Mouse (Mus musculus) lung, adult 18-20 months (tissue): ENCODE results near the gene Hist1h2bf.
A peak's percentile ranks its signal among the peaks of the same experiment; 100 is the strongest.
"Not testable (repeated sequence)": the region's sequence is repeated elsewhere in the genome, so short reads cannot be mapped to it uniquely, and the experiment has no call there.

Source experiments
- DNase-seq, 2 experiments: peaks; one replicate each; pipeline ENCODE4 v3.0.0; 2022; ENCODE audit warnings: mixed read lengths in 2 of 2

Gene Hist1h2bf

GRCm38 (mm10) chr13:23542225-23542980 is 31.6 kb downstream of the Hist1h2bf start:
- DNase-seq: not testable (repeated sequence)

DNA sequence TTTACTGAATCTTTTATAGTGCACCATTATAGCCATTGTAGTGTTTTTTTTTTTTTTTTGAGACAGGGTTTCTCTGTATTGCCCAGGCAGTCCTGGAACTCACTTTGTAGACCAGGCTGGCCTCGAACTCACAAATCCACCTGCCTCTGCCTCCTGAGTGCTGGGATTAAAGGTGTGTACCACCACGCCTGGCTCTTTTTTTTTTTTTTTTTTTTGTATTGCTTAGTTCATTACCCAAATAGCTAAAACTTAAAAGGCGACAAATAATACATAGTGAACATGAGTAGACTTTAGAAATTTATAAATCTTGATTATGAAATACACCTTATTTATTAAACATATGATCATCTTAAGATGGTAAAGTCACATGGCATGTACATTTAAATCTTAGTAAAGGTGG is 32.5 kb downstream of the Hist1h2bf start:
- no peak for DNase-seq

- DNase-seq: not testable (repeated sequence)
These were observed 34.2 kb downstream of the Hist1h2bf start for GRCm38 (mm10) chr13:23539821-23540220.

- DNase-seq: no peak
These were observed 35.7 kb downstream of the Hist1h2bf start for GRCm38 (mm10) chr13:23538249-23538648.

DNA sequence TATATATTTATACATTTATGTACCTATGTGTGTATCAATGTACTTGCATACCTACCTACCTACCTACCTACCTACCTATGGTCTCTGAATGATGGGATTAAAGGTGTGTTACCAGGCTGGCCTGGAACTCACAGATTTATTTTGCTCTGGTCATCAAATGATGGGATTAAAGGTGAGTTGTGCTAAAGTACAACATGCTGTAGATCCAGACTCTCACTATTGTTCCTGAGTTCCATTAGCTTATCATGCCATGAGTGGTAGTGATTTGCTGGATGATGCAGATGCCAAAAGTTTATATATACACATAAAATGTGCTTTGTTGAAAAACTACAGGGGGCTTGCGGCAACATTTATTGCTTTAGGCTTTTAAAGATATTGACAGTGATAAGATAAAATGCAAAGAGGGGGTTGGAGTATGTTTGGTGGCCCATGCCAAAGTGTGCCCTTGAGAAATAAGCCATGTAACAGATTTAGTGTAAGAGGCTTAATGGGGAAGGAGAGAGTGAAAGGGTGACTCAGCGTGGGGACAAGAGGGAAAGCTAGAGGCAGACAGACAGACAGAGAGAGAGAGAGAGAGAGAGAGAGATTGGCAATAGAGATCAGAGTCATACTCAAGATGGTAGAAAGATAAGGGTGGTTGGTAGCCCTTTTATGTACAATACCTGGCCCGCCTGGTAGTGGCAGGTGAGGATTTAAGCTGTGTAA is 36.8 kb downstream of the Hist1h2bf start:
- DNase-seq: no peak

DNA sequence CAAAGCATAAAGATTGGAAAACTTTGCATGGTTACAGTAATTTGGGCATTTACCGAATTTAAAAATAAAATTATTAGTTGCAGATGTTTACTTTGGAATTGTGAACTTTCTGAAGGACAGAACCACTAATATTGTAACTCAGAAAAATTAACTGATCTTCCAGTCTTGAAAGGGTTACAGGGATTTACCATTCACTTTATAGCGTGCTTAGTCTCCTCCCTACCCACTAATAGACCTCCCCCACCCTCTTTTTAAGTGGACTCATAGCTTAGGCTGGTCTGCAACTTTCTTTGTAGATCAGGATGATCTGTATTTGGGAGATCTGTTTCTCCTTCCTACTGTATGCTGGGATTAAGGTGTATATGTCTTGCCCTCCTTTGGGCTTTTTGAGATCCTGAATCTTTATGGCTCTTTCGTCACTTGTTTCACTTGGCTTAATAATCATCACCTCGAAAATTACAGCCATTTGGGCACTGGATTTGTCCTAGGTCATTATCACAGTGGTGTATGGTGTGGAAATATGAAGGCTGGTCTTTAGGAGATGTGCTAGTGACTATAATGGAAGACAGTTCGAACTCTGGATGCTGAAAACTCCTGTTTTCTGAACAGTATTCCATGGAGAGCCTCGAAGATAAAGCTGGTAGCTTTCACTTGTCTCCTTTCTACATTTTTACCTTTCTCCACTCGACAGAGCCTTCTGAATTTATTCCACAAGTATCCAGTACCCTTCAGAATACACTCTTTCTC is 37.7 kb downstream of the Hist1h2bf start:
- DNase-seq: no peak

DNA sequence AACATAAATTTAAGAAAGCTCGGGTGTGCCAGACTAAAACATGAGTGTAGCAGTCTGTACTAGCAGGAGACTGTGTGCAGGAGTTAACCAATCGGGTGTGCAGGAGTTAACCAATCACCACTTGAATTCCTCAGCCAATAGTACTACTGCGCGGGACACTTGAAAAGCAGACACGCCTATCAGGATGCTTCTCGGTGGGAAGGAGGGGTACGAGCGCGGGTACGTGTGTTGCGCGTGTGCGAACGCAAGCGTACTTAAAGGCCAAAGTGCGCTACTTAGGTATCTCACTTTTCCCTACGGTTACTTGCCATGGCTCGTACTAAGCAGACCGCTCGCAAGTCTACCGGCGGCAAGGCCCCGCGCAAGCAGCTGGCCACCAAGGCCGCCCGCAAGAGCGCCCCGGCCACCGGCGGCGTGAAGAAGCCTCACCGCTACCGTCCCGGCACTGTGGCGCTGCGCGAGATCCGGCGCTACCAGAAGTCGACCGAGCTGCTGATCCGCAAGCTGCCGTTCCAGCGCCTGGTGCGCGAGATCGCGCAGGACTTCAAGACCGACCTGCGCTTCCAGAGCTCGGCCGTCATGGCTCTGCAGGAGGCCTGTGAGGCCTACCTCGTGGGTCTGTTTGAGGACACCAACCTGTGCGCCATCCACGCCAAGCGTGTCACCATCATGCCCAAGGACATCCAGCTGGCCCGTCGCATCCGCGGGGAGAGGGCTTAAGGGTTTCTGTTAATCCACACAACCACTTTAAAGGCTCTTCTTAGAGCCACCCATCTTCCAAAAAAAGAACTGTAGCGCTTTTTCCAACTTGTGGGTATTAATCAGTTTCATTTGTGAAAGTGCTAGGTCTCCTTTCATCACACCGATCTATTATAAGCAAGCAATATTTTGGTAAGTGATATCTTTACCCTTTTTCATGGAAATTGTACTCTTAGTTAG is 38.6 kb downstream of the Hist1h2bf start, which contains the start of gene Hist1h3g:
TSS of gene Hist1h3g (plus strand) at position 286 of the 939 bp plus-strand sequence.
- DNase-seq: peak; percentile 82 to 88

DNA sequence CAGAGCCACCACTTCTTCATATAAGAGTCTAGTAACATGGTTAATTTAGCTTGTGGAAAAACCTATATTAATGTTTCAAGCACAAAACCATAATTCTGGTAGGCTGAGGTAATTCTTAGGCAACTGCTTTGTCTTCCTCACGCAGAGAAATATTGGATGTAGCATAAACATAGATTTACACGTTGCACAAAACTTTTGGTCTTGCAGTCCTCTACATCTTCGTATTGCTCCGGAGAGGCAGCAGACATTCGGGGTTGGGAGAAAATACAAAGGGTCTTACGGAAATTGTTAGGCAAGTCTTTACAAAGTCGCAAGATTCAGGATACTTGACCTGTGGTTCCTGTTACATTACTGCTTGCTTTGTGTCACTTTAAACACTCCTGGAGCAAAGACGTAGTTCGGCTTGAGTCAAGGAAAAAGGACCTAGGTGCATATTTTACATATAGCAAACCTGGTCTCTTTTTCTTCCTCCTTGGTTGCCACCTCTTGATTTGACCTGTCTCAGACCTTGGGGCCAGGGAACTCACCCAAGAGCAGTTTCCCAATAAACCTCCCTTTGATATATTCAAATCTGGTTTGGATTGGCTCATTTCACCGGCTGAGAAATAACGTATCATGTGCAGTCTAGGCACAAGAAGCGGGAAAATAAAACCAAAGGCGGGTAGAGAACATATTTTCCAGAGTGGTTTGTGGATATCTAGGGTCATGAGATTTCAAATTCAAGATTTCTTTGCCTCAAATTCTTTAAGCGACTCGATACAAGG is 39.4 kb downstream of the Hist1h2bf start:
- DNase-seq: peak in 1 of 2 experiments; percentile 17

GRCm38 (mm10) chr13:23533560-23534367 is 40.2 kb downstream of the Hist1h2bf start, which contains the start of gene Hist1h2af:
TSS of gene Hist1h2af (plus strand) at chr13:23533906.
- peak; percentile 30 to 46 for DNase-seq

DNA sequence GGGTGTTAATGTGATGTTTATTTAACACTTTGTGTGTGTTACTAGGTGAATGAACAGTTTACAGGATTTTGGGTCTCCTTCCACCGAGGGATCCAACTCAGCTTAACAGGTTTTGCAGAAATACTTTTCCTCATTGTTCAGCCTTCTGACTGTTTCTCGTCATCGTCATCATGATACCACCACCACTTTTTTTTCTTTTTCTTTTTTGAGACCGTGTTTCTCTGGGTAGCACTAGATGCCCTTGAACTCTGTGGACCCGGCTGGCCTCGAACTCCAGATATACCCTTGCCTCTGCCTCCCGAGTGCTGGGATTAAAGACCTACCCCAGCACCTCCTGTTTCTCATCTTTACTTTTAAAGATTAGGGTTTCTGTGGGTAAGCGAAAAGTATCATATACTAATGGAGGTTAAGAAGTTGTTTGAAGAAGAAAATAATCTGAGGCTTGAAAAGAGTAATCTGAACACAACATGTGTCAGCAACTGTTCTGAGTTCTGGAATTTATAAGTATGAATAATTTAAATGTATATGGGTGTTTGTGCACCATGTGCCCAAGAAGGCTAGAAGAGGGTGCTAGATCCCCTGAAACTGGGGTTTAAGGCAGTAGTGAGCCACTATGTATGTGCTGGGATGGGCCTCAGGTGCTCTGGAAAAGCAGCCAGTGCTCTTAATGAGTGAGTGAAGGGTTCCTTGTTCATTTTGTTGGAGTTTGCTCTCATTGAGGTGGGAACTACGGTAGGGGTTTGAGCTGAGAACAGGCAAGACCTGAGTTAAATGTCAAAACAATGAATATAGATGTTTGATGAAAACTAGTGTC is 41.5 kb downstream of the Hist1h2bf start:
- no peak for DNase-seq

- DNase-seq: peak; percentile 97 to 98
These were observed 42.8 kb downstream of the Hist1h2bf start, which contains the start of gene Hist1h4h for GRCm38 (mm10) chr13:23530901-23531875. TSS of gene Hist1h4h (plus strand) at chr13:23531050.

DNA sequence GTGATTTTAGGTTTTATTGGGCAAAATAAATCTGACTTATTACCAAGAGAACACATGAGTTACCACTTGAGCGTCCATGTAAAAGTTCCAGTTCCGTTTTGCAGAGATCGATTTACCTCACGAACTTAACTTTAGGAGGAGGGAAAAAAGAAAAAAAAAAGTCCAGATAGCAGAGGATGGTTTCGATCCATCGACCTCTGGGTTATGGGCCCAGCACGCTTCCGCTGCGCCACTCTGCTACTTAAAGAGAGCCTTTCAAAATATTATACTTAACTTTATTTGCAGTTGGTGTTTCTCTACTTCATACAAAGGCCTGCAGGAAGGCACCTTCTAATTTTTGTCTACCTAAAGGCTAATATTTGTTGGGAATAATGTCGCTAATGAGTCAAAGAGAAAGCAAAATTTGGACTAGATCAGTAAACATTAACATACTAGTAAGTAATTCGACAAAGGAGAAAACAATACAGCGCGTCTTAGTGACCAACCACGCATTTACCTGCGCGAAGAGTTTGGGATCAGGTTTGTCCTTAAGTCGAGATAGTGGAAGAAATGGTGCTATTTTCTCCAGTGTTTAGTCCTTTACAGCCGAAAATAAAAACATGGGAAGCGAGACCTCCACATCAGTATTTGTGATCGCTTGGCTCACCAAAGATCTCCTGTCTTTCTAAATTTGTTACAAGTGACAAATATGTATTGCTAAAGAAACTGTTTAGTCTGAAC is 43.7 kb downstream of the Hist1h2bf start:
- peak; percentile 58 to 63 for DNase-seq

GRCm38 (mm10) chr13:23529480-23530165 is 44.4 kb downstream of the Hist1h2bf start:
- no peak for DNase-seq

DNA sequence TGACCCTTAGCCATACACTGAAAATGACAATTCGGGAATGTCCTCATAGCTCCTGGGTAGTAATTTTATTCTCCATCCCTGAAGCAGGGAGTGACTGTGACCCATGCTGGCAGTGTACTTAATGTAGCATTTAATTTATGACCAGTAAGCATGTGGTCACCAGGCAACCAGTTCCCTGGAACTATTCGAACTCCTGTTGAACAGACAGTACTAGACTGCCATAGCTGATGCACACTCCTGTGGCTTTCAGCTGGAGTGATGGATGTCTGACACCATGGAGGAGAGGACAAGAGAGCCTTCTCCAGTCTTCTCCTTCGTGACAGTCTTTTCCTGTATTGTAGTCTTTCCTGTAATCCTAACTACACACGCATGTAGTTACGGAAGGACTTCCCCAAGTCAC is 45.0 kb downstream of the Hist1h2bf start:
- no peak for DNase-seq

- peak; percentile 88 to 91 for DNase-seq
These were observed 47.7 kb downstream of the Hist1h2bf start for GRCm38 (mm10) chr13:23526312-23526711.

GRCm38 (mm10) chr13:23525901-23526300 is 48.1 kb downstream of the Hist1h2bf start:
- no peak for DNase-seq

GRCm38 (mm10) chr13:23524654-23525053 is 49.3 kb downstream of the Hist1h2bf start:
- DNase-seq: peak; percentile 52 to 69
